Mouse (Mus musculus): Measurements from ENCODE around the gene Fndc7.
"Not testable (repeated sequence)": the region's sequence is repeated elsewhere in the genome, so short reads cannot be mapped to it uniquely, and the experiment has no call there.

Fndc7 gene

GRCm38 (mm10) chr3:108886934-108887617 lies 2.7 kb downstream of the Fndc7 start:
- DNase-seq, result no peak

- no peak for DNase-seq
Observed at GRCm38 (mm10) chr3:108885686-108886530, 3.9 kb downstream of the Fndc7 start.

GRCm38 (mm10) chr3:108884706-108885289 lies 5.0 kb downstream of the Fndc7 start:
- DNase-seq, result no peak

- no peak for DNase-seq
Observed at GRCm38 (mm10) chr3:108883067-108883466, 6.7 kb downstream of the Fndc7 start.

GRCm38 (mm10) chr3:108881873-108882272 lies 7.9 kb downstream of the Fndc7 start:
- DNase-seq, result not testable (repeated sequence)

- no peak for DNase-seq
Observed at GRCm38 (mm10) chr3:108880544-108881507, 9.0 kb downstream of the Fndc7 start.

- DNase-seq, result no peak
Observed at GRCm38 (mm10) chr3:108879836-108880435, 9.9 kb downstream of the Fndc7 start.

- DNase-seq, result no peak
Observed at GRCm38 (mm10) chr3:108879129-108879528, 10.7 kb downstream of the Fndc7 start.

GRCm38 (mm10) chr3:108870631-108871030 lies 19.2 kb downstream of the Fndc7 start:
- DNase-seq, result no peak

GRCm38 (mm10) chr3:108867449-108867848 lies 22.4 kb downstream of the Fndc7 start:
- no peak for DNase-seq

- no peak for DNase-seq
Observed at GRCm38 (mm10) chr3:108865676-108866075, 24.1 kb downstream of the Fndc7 start.

- no peak for DNase-seq
Observed at GRCm38 (mm10) chr3:108865129-108865528, 24.7 kb downstream of the Fndc7 start.

- no peak for DNase-seq
Observed at GRCm38 (mm10) chr3:108863091-108863490, 26.7 kb downstream of the Fndc7 start.

- not testable (repeated sequence) for DNase-seq
Observed at GRCm38 (mm10) chr3:108862282-108862681, 27.5 kb downstream of the Fndc7 start.

- no peak for DNase-seq
Observed at GRCm38 (mm10) chr3:108860786-108861185, 29.0 kb downstream of the Fndc7 start.

GRCm38 (mm10) chr3:108858231-108858770 lies 31.5 kb downstream of the Fndc7 start:
- peak; percentile 39 to 52 for DNase-seq

GRCm38 (mm10) chr3:108857714-108858113 lies 32.1 kb downstream of the Fndc7 start:
- DNase-seq, result no peak

- no peak for DNase-seq
Observed at GRCm38 (mm10) chr3:108857124-108857470, 32.7 kb downstream of the Fndc7 start.

- DNase-seq, result peak; percentile 50 to 78
Observed at GRCm38 (mm10) chr3:108856386-108857123, 33.3 kb downstream of the Fndc7 start.

- DNase-seq, result peak; percentile 40 to 54
Observed at GRCm38 (mm10) chr3:108855864-108856263, 33.9 kb downstream of the Fndc7 start.

GRCm38 (mm10) chr3:108855371-108855770 lies 34.4 kb downstream of the Fndc7 start:
- no peak for DNase-seq

All from kidney, postnatal 36 days (tissue).